Mouse (Mus musculus): ENCODE data around the gene H2-DMb1. TPM values are rescaled to one million over a fixed set of nuclear protein-coding genes. Genes with fewer than 3 reads are reported as not detected.

H2-DMb1 gene
- total RNA-seq, 2 experiments from 2014 or later: 1.2 to 1.8 TPM

DNA sequence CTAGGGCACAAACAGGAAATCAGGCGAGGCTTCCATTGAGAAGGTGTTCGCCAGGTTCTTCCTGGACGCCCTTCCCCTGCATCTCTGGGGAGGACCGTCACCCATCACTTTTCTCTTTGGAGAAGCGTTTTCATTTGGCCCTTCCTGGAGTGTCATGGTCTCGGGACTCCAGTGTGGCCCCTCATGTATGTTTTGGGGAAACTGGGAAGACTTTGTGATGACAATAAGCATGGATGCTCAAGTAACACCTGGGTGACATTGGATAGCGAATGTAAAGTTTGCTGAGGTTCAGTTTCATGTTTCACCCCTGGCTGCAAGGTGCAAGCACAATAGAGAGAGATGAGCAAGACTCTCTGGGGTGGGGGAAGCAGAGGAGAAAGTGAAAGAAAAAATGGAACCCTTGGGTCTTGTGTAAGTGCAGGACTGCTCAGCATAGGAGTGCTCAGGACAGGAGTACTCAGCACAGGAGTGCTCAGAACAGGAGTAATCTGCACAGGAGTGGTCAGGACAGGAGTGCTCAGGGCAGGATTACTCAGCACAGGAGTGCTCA is 48.7 kb downstream of the H2-DMb1 start:
- DNase-seq (ENCODE audit: extremely low spot score in 1 of 2, low spot score in 2 of 2): no peak
- intact Hi-C loops (cut with DNase I): no loop called here

DNA sequence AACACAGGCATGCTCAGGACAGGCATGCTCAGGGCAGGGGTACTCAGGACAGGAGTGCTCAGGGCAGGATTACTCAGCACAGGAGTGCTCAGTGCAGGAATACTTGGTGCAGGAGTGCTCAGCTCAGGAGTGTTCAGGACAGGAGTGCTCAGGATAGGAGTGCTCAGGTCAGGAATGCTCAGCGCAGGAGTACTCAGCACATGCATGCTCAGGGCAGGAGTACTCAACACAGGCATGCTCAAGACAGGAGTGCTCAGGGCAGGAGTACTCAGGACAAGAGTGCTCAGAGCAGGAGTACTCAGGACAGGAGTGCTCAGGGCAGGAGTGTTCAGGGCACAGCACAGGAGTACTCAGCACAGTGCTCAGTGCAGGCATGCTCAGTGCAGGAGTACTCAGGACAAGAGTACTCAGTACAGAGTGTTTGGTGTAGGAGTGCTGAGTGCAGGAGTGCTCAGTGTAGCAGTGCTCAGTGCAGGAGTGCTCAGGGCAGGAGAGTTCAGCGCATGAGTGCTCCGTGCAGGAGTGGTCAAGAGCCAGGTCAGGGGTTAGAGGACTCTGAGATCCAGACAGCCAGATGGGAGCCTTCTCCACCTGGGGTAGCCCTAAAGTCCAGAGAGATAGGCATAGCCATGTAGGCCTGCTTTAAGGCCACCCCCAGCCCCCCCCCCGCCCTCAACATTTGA is 50.0 kb downstream of the H2-DMb1 start:
- DNase-seq (ENCODE audit: extremely low spot score in 1 of 2, low spot score in 2 of 2): peak in 1 of 2 experiments; percentile 10
- intact Hi-C loops (cut with DNase I): no loop called here

DNA sequence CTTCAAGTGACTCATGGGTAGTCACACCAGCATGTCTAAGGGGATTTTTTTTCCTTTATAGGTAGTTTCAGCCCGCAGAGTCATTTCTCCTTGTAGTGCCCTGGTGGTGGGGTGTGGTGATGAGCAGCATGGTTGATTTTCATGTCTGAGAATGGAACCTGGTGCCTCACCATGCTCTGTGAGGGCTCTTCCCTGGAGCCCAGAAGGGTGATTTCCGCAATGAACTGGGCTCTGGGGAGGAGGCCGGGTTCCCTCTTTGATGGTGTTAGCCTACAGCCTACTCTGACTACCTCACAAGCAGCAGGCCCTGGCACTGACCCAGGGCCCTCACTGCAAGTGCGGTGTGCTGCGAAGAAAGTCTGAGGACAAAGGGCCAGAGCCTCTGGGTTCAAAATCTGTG is 50.6 kb downstream of the H2-DMb1 start, which contains the start of gene Tap2:
Gene Tap2, plus strand, starts transcription at position 84 of the 400 bp plus-strand sequence.
- DNase-seq (ENCODE audit: extremely low spot score in 1 of 2, low spot score in 2 of 2): peak in 1 of 2 experiments; percentile 22
- intact Hi-C loops (cut with DNase I): no loop called here

DNA sequence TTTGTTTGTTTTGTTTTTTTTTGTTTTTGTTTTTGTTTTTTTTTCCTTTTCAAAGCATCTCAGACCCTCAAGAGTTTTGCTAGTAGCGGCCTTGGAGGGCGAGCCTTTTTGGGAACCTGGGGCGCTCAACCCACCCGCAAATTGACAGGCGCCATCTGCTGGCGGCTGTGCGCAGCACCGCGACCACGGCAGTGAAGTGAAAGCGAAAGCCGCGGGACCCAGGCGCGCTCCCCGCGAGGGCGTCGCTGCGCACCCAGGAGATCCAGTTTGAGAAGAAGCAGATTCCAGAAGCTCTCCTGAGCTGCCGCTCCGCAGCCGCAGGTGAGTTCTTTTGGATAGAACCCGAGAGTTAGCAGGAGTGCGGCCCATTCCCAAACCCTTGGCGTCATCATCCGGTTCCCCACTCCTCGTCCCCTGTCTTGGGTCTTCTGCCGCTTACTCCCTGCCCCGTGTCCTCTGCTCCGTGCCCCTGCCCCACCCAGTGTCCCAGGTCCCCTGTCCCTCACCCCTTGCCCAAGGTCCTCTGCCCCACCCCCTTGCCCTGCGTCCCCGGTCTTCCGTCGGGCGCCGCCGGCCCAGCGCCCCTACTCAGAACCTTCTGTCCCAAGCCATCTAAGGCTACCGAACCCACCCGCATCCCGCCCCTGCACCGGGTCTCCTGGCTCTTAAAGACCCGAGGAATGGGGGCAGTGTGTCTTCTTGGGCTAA is 51.6 kb downstream of the H2-DMb1 start:
- intact Hi-C loops (cut with DNase I): no loop called here
- peak; percentile 67 to 90 for DNase-seq (ENCODE audit: extremely low spot score in 1 of 2, low spot score in 2 of 2)

DNA sequence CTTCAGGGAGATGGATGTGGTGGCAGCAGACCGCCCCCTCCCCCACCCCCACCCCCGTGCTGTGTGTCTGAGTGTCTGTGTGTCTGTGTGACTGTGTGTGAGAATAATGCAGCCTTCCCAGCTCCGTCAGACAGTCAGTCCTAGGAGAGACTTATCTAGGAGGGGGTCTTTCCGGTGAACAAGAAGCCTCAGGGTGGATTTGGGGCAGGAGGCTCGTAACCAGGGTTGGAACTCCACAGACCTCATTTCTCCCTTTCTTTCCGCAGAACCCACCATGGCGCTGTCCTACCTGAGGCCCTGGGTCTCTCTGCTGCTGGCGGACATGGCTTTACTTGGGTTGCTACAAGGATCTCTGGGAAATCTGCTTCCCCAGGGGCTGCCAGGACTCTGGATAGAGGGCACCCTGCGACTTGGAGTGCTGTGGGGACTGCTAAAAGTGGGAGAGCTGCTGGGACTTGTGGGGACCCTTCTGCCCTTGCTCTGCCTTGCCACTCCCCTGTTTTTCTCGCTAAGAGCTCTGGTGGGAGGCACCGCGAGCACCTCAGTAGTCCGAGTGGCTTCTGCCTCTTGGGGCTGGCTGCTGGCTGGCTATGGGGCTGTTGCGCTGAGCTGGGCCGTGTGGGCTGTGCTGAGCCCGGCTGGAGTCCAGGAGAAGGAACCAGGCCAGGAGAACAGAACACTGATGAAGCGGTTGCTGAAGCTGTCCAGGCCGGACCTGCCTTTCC is 52.3 kb downstream of the H2-DMb1 start:
- peak in 1 of 2 experiments; percentile 30 for DNase-seq (ENCODE audit: extremely low spot score in 1 of 2, low spot score in 2 of 2)
- intact Hi-C loops (cut with DNase I): no loop called here

DNA sequence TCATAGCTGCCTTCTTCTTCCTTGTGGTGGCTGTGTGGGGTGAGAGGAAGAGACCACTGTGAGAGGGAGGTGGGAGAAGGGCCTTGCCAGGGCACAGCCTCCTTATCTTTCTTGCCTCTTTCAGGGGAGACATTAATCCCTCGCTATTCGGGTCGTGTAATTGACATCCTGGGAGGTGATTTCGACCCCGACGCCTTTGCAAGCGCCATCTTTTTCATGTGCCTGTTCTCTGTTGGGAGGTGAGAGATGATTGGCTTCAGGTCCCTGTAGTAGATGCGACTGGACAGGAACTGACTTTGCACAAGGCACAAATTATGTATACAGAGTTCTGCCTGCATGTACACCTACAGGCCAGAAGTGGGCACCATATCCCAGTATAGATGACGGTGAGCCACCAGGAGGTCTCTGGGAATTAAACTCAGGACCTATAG is 52.9 kb downstream of the H2-DMb1 start:
- intact Hi-C loops (cut with DNase I): no loop called here
- DNase-seq (ENCODE audit: extremely low spot score in 1 of 2, low spot score in 2 of 2): peak in 1 of 2 experiments; percentile 15

DNA sequence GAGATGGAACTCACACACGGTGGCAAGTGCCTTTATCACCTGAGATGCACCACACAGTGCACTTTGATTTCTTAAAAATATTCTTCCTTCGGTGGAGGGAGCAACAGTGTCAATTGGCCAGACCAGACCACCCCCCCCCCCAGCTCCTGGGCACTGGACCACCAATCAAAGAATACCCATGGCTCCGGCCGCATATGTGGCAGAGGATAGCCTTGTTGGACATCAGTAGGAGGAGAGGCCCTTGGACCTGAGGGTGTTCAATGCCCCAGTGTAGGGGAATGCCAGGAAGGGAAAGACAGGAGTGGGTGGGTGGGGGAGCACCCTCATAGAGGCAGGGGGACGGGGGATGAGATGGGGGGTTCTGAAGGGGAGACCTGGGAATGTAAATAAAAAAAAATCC is 53.9 kb downstream of the H2-DMb1 start:
- intact Hi-C loops (cut with DNase I): no loop called here

DNA sequence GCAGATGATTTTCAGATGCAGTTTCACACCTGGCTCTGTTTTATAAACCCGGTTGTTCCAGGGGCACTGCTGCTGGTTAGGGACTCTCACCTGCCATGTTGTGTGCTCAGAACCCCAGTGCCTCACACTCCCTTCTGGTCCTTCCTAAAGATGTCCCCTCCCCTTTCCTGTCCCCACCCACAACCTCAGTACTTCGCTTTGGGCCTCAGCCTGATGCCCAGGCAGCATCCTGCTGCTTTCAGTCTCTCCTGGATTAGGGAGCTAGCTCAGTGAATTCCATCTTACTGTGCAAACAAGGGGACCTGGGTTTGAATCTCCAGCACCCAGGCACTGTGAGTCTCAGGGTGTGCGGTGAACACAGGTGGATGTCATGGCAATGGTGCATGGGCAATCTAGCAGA is 54.6 kb downstream of the H2-DMb1 start:
- peak in 1 of 2 experiments; percentile 11 for DNase-seq (ENCODE audit: extremely low spot score in 1 of 2, low spot score in 2 of 2)
- intact Hi-C loops (cut with DNase I): no loop called here

More for the DNA sequence above, 53.9 kb downstream of the H2-DMb1 start:
- DNase-seq (ENCODE audit: extremely low spot score in 1 of 2, low spot score in 2 of 2): peak in 1 of 2 experiments; percentile 11

DNA sequence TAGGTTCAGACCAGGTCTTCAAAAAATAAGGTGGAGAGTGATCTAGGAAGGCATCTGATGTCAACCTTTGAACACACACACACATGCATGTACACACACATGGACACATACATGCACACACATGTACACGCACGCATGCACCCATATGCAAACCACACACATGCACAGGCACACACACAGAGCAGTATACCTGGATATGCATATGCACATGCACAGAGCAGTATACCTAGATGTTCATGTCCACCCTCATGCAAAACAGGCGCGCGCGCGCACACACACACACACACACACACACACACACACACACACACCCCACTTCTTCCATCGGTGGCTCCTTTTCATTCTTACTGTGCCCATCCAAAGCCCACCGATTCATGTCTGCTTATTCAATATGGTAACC is 55.0 kb downstream of the H2-DMb1 start:
- intact Hi-C loops (cut with DNase I): no loop called here
- peak in 1 of 2 experiments; percentile 12 for DNase-seq (ENCODE audit: extremely low spot score in 1 of 2, low spot score in 2 of 2)

DNA sequence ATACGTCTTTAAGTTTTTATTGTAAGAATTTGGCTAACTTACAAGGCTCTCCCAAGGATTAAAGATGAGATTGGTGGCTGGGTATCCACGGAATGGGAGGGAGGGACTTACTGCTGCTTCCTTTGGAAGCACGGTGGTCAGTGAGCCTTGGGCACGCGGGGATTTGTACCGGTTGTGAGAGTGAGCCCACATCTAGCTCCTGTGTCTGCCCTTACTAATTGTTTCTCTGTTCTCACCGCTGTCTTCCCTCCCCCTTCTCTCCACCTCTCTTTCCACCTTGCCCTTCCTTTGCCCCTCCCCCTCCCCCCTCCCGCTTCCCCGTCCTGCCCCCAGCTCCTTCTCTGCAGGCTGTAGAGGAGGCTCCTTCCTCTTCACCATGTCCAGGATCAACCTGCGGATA is 55.5 kb downstream of the H2-DMb1 start:
- intact Hi-C loops (cut with DNase I): no loop called here
- peak in 1 of 2 experiments; percentile 10 for DNase-seq (ENCODE audit: extremely low spot score in 1 of 2, low spot score in 2 of 2)

DNA sequence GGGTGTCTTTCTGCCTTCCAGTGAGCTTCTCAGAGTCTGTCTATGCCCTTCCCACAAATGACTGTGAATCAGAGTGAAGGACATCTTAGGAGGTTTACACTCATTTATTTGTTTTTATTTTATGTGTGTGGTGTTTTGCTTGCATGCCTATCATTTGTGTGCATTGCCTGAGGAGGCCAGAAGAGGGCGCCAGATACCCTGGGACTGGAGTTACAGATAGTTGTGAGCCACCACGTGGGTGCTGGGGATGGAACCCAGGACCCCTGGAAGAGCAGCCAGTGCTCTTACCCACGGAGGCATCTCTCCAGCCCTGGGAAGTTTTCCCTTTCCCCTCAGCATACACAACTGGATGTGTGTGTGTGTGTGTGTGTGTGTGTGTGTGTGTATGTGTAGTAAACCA is 56.8 kb downstream of the H2-DMb1 start:
- intact Hi-C loops (cut with DNase I): no loop called here

More for the DNA sequence above, 56.8 kb downstream of the H2-DMb1 start:
- DNase-seq (ENCODE audit: extremely low spot score in 1 of 2, low spot score in 2 of 2): peak in 1 of 2 experiments; percentile 20

Other genes starting within 250 kb of the H2-DMb1 start
- 1 to 10 TPM; 1.2 TPM for gene Platr17, start 247.9 kb upstream of the H2-DMb1 start, total RNA-seq (2021)
- 10 to 100 TPM; 26.5 to 28.1 TPM for gene Daxx, start 243.7 kb upstream of the H2-DMb1 start, total RNA-seq (2021)
- 10 to 100 TPM; 33.0 to 34.7 TPM for gene Tapbp, start 237.2 kb upstream of the H2-DMb1 start, total RNA-seq (2021)
- gene Zbtb22, start 237.2 kb upstream of the H2-DMb1 start, total RNA-seq (2021): 10 to 100 TPM; 35.0 to 35.8 TPM
- gene Rgl2, start 223.5 kb upstream of the H2-DMb1 start, total RNA-seq (2021): 10 to 100 TPM; 67.1 to 68.4 TPM
- gene Pfdn6, start 212.7 kb upstream of the H2-DMb1 start, total RNA-seq (2021): 10 to 100 TPM; 89.2 to 96.1 TPM
- gene Wdr46, start 212.4 kb upstream of the H2-DMb1 start, total RNA-seq (2021): 10 to 100 TPM; 20.5 to 20.9 TPM
- 1 to 10 TPM; 5.2 to 9.8 TPM for gene B3galt4, start 201.6 kb upstream of the H2-DMb1 start, total RNA-seq (2021)
- 10 to 100 TPM; 71.3 to 77.5 TPM for gene Vps52, start 197.3 kb upstream of the H2-DMb1 start, total RNA-seq (2021)
- gene Rps18, start 197.1 kb upstream of the H2-DMb1 start, total RNA-seq (2021): 100 to 1,000 TPM; 440 to 443 TPM
- gene H2-K1, start 152.7 kb upstream of the H2-DMb1 start, total RNA-seq (2021): 10 to 100 TPM; 10.6 to 11.8 TPM
- 10 to 100 TPM; 23.2 to 24.9 TPM for gene Ring1, start 128.4 kb upstream of the H2-DMb1 start, total RNA-seq (2021)
- gene H2-Ke6, start 125.0 kb upstream of the H2-DMb1 start, total RNA-seq (2021): 10 to 100 TPM; 29.7 to 32.0 TPM
- 100 to 1,000 TPM in 1 of 2 experiments, 10 to 100 TPM in 1; 90.7 to 101 TPM for gene Slc39a7, start 121.4 kb upstream of the H2-DMb1 start, total RNA-seq (2021)
- 10 to 100 TPM; 74.8 to 78.7 TPM for gene Rxrb, start 121.3 kb upstream of the H2-DMb1 start, total RNA-seq (2021)
- 10 to 100 TPM; 12.2 to 14.3 TPM for gene Col11a2, start 113.6 kb upstream of the H2-DMb1 start, total RNA-seq (2021)
- gene H2-Oa, start 60.7 kb upstream of the H2-DMb1 start, total RNA-seq (2021): under 1 TPM in 1 of 2 experiments, not detected in 1; 0.55 TPM
- gene H2-DMa, start 33.5 kb upstream of the H2-DMb1 start, total RNA-seq (2021): 10 to 100 TPM; 26.6 to 27.7 TPM
- gene Brd2, start 30.4 kb upstream of the H2-DMb1 start, total RNA-seq (2021): 100 to 1,000 TPM; 266 to 271 TPM
- gene H2-DMb2, start 9.8 kb upstream of the H2-DMb1 start, total RNA-seq (2021): 1 to 10 TPM in 1 of 2 experiments, under 1 TPM in 1; 0.99 to 1.4 TPM
- 1 to 10 TPM; 2.7 to 3.3 TPM for gene Tap1, start 34.5 kb downstream of the H2-DMb1 start, total RNA-seq (2021)
- 1 to 10 TPM in 1 of 2 experiments, under 1 TPM in 1; 0.66 to 2.2 TPM for gene Psmb9, start 34.7 kb downstream of the H2-DMb1 start, total RNA-seq (2021)
- gene Psmb8, start 44.6 kb downstream of the H2-DMb1 start, total RNA-seq (2021): 1 to 10 TPM; 1.7 TPM
- gene Tap2, start 50.5 kb downstream of the H2-DMb1 start, total RNA-seq (2021): 1 to 10 TPM; 2.6 to 3.0 TPM
- gene H2-Ob, start 85.8 kb downstream of the H2-DMb1 start, total RNA-seq (2021): under 1 TPM in 1 of 2 experiments, not detected in 1; 0.39 TPM
- gene H2-Ab1, start 104.6 kb downstream of the H2-DMb1 start, total RNA-seq (2021): 1 to 10 TPM; 1.3 to 1.4 TPM
- gene H2-Aa, start 134.8 kb downstream of the H2-DMb1 start, total RNA-seq (2021): under 1 TPM; 0.71 TPM
- gene H2-Eb1, start 152.8 kb downstream of the H2-DMb1 start, total RNA-seq (2021): 1 to 10 TPM; 1.0 to 1.4 TPM
- not detected for gene H2-Eb2, start 172.6 kb downstream of the H2-DMb1 start, total RNA-seq (2021)
- gene Btnl2, start 201.8 kb downstream of the H2-DMb1 start, total RNA-seq (2021): under 1 TPM; 0.43 to 0.87 TPM
- gene Btnl1, start 224.1 kb downstream of the H2-DMb1 start, total RNA-seq (2021): not detected
- 1 to 10 TPM; 6.6 to 9.9 TPM for gene BC051142, start 245.7 kb downstream of the H2-DMb1 start, total RNA-seq (2021)